Mouse (Mus musculus) CD8-positive naive resting alpha-beta T cell, adult 2 months (primary cell): ENCODE measurements at regions not wholly inside any gene's neighbourhood (a gene's known extent, or its start where the extent isn't known, plus 50 kb on each side); places are given as distances from the start of the nearest gene placed in this dataset.

Source experiments
- DNase-seq, 2 experiments: peaks; one replicate each; pipeline ENCODE4 v3.0.0; 2022; ENCODE audit warnings: low read depth in 2 of 2, low spot score in 2 of 2

DNA sequence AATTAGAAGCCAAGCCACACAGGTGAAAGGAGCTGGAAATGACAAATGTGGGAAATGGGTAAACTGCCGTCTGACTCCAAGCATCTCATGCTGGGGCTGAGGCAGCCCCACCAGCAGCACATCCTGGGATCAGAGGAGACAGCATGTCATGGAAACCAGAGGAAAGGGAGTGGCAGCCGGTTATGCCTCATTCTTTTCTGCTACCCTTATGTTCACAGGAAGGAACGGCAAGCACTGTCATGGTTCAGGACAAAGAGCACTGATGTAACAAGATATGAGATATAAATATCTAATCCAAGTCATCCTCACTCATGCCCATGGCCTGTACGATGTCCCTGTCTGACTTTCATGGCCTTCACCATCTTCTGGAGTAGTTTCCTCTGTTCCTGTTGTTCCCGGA lies 125.2 kb upstream of the Tnfaip3 start:
- no peak for DNase-seq

DNA sequence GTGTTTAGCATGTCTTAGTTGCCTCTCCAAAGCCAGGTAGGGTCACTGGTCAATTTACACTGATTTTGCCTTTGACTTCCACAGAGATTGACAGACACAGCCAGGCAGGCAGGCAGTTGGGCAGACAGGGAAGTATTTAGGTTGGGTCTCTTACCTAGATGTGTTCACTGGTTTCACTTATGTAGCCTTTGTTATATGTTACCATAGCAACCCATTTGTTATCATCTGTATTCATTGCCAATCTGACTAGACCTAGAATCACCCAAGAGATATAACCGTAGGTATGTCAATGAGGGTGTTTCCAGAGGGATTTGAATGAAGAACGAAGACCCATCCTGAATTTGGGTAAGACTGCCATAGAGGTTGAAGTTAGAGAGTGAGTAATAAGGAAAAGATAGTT lies 123.8 kb upstream of the Tnfaip3 start:
- no peak for DNase-seq

DNA sequence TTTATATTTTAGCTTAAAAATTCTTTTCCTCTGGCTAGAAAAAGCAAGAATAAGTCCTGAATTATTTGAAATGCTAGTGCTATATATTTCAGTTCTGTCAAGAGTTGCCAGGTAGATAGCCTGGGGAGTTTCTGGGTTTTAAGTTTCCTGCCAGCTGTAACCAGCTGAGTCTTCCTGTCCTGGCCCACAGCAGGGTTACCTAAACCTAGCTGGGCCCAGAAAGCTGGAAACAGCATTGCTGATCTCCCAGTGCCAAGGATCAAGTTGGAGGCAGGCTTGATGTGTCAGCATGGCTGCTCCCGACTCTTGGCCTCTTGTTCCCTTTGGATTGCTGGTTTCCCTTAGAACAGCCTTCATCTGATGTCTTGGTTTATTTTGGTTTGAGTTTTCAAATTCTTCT lies 122.8 kb upstream of the Tnfaip3 start:
- DNase-seq, result no peak

DNA sequence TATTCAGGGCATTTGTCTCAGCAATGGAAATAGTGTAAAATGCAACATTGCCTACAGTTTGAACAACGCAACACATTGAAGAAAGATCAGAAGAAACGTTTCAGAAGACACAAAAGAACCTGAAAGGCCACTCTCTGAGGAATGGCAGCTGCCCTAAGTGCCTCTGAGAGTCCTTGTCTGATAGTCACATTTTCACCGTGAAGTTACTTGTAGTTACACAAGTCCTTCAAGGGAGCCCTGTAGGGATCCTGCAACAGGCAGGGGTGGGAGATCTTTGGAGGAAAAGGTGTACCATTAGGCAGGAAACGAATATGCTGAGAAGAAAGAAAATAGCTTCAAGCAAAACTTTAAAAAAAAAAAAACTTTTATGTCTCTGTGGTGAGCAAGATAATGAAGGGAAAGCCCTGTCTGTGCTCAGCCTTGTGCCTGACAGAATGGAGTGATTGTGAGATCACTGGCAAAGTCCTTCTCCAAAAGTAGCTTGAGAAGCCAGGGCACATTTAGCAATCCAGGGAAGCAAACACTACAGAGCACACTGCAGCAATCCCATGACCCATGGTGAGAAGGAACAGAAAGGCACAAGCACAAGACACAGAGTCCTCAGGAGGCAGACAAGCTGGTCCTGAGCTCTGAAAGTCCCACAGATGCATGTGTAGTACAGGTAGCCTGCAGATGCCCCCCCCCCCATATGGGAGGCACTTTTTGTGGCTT lies 112.3 kb upstream of the Tnfaip3 start:
- DNase-seq, result peak in 1 of 2 experiments; percentile 21

DNA sequence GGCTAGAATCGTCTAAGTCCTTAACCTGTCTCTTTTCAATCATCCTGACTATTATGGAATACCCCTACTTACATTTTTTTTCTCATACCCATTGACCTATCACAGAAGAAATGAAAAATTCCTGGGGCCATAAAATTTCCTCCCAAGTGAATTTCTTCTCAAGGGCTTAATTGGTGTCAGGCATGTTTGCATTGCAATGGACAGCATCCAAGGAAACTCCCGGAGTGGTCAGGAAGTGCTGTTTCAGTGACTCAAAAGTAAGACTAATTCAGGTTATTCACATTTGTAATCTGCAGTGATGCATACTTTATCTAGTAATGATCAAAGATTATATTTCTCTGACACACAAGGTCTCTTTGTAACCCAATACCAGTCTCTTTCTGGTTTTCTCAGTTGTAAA lies 111.5 kb upstream of the Tnfaip3 start:
- no peak for DNase-seq

DNA sequence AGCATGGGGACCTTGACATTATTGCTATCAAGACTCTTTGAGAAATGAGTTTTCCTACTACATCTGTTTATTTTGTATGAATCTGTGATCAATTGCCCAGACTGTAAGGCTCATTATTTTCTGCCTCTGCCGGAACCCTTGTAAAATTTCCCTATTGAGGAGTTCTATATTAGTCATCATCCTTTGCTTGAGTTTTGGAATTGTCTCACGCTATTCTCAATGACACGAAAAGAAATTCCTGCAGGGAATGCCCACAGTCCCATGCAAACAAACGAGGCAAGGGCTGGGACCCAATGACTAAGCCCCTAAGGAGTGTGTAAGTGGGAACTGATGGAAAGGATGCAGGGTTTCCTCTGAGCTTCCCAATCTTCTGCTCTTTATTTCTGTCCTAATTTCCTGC lies 111.0 kb upstream of the Tnfaip3 start:
- DNase-seq, result no peak

DNA sequence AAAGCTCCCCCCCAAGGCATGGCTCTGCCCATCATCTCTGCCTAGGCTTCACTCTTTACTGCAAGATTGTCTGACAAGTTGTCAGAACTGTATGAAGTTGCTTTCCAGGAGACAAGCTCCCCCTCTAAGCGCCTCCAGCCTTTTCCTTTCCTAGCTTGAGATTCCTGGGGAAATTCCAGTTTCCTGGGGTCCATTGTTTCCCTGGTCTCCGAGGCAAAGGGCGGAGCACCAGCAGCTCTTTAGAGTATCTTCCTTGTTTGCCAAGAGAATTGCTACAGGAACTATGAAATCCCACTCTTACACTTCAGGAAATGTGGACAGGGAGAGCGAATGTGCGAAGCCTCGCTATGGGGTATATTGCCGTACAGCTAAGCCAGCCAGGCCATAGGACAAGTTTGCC lies 108.2 kb upstream of the Tnfaip3 start:
- no peak for DNase-seq

DNA sequence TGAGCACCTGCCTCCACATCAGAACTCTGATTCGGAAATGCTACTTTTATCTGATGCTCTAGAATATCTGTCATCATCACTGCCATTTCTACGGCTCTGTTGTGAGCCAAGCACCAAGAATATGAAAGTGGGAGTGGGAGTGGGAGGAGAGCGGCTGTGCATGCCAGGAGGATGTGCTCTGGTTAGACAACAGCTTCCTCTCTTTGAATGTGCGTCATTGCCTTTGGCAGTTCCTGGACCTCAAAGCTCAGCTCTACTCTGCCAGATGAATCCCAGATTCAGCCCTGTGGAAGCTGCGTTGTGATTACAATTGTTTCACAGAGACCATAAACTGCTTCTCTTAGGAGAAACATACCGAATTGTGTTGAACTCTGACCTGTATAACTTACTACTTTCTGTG lies 106.8 kb upstream of the Tnfaip3 start:
- DNase-seq, result peak in 1 of 2 experiments; percentile 42

DNA sequence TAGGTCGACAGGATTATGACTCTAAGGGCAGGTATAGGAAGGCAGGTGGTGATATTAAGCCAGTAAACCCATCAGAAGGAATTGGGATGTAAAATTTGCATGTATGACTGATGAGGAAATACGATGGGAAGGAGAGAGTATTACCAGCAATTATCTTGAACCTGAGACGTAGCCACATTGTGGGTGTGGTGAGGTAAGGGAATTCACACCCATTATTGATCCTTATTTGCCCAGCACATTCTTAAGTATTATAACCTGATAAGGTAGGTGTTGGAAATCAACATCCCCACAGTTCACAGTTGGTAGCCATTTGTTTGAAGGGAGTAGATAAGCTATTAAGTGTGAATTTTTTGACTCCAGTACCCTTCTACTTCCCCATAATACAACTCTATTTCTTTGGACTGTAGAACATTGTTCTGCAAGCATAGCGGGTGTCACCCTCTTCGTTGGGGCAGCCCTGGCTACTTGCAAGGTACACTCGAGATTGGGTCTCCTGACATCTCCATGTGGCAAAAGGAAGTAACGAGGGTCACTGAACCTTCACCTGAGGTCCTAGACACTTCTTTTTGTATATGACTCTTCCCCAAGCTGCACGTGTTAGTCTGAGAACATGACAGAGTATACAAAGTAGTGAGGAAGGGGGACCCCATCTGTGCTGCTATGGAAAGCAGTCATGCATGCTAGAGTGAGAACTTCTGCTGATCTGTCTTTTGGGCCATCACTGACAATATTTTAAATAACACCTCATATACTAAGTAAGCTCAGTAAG lies 104.0 kb upstream of the Tnfaip3 start:
- DNase-seq, result no peak

DNA sequence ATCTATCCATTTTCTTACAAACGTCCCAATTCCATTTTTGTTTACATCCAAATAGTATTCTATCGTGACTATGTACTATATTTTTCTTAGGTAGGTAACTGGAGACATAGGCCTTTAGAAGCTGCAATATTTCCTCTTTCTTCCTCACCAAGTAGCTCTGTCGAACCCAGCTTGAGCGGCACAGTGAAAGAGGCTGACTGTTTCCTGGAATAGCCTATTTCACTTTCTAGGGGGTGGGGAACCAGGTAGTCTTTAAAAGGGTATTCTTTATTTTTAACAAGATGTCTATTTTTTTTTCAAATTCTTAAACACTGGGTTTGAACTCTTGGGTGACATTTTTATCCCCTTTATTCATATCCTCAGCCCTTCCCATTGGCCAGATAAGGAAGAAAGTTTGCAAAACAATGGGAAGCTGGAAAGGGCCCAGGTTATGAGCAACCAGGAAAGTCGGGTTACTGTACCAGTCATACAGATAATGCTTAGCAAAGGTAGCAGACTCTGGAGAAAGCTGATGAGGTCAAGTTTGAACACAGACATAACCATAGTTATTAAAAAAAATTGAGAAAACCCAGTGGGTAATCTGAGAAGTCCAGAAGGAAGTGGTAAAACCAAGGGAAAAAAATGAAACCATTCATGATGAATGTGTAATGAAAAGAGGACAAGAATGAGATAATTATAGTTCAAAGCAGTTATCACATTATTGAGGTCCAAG lies 103.3 kb upstream of the Tnfaip3 start:
- DNase-seq, result no peak

DNA sequence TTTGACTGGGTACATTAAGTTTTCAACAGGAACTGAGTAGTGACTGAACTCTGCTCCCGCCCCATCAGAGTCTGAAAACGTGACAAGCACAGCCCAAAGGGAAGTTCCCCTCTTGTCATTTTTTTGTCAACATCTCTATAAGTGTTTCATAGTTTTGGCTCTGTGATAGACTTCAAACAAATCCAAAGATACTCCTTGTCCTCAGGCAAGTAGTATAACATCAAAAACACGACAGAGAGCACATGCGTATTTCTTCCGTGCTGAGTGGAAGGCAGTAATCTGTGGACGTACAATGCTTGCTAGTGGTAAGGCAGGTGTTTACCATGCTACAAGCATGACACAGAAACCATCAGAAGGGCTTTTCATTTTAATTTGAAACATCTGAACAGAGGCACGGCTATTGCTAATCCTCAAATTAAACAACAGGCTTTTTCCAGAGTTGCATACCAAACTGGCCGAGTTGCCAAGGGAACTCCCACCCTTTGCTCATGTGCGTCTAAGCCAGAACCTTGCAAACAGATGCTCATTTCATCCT lies 101.7 kb upstream of the Tnfaip3 start:
- peak; percentile 41 to 42 for DNase-seq

DNA sequence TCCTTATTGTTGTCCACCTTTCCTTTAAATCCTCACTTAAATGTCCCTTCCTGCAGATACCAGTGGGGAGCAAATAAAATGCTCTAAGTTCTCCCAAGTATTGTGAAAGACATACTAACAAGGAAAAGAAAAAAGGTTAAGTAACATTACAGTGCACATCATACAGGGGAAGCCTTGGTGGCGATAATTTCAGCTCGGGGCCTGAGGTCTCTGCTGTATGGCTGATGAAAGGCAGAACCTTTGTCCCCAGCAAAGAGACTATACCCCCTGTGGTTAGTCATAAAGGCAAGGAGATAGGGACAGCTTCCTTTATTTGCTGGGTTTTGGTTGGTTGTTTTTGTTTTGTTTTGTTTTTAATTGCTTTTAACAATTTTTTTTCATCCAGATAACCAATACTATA lies 97.0 kb upstream of the Tnfaip3 start:
- DNase-seq, result no peak

DNA sequence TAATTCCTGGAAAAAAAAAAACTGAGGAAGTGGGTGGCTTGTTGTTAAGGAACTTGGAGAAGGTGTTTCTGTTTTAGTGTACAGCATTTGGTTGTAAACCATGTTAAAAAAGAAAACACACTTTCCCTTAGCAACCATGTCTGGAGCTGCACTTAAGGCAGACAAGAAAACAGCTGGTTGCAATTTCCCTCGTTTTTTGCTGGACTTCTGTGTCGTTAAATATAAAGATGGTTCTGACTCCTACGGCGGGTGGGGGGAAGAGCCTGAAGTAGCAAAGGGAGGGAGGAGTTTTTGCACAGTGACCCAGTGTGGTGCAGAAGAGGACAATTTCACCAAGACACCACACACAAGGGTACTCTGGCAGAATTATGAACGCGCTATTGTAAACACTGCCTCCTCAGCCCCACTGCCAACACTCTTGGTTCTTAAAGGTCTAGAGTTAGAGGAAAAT lies 89.8 kb upstream of the Tnfaip3 start:
- DNase-seq, result no peak

DNA sequence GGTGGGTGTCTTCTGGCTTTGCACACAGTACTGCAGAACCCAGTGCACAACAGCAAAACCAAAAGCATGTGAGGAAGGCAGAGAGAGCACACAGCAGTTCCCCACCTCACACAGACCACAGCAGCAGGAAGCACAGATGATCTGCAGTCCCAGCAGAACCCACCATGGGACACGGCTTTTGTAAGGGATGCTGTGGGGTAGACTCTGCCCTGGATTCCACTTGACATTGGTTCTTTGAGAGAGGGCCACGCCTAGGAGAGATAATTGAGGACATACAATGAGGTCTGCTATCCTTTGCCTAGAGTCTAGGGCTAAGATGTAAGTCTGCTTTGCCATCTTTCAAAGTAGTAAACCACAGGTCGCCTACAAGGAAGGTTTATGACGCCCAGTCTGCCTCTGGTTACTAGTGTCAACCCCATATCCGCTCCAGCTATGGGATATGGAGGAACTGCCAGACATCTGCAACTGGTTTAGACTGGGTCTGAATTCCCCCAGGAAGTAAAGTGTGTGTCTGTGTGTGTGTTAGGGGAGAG lies 89.3 kb upstream of the Tnfaip3 start:
- DNase-seq, result peak; percentile 83 to 84

DNA sequence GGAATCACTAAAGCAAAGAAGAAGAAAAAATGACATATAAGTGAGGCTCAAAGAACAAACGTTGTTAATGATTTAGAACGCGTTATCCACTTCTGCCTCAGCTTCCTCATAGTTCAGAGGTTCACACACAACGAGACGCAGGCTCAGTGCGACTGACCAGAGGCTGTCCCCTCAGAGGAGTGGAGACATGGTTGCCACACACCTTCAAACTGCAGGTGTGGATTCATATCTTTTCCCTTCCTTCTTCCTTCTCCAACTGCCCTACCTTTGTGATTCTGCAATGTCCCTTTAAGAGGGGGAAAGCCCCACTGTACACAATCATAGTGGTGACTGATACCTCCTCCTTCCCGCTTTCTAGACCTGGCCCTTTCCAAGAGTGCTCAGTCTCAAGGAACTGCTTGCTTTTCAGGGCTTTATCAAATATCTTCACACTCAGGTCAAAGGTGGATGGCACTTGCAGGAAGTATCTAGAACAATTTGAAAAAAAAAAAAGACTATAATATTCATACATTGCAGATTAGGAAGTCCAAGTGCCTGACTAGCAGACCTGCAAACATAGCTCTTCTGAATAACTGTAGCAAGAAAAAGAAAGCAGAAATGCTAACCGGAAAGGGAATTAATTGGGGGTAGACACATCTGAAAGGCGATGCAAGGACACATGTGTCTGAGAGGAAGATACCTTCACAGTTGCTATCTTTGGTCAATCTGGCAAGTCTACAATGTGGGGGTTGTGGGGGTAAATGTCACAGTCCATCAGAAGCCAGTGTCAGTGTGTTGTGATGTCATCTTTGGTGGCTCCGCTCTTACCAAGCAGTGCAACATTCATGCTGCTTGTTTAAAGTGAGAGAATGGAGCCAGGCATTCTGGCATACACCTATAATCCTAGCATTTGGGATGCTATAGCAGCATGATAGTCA lies 84.2 kb upstream of the Tnfaip3 start:
- DNase-seq, result no peak

DNA sequence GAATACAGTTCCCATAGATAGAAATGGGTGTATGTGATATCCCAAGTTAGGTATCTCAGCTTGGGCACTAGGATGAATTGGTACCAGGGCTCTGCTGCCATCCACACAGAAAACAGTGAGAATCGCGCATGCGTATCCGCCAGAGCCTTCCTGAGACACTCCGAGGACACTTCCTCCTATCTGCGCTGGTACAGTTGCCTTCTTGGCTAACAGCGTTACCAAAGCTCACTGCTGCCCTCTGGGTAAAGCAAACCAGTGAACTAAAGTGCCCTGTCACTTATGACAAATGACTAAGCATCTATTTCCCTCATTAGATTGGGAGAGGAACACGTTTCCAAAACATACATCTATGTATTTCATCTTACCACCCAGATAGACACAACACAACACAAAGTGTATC lies 78.8 kb upstream of the Tnfaip3 start:
- peak; percentile 71 to 81 for DNase-seq

DNA sequence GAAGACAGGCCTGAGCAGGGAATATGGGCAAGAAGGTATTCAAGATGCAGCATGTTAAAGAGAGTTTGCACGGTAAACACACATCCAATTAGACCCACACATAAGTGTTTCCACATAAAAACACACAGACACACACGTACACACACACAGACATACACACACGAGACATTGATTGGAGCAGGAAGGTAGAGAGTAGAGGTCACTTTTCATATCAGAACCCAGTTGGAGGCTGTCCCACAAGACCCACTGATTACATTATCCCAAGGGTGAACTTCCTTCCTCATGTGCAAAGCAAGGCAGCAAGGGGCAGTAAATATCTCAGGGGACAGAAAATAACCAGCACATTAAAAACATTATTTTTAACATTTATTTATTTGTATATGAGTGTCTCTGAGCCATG lies 78.2 kb upstream of the Tnfaip3 start:
- no peak for DNase-seq

DNA sequence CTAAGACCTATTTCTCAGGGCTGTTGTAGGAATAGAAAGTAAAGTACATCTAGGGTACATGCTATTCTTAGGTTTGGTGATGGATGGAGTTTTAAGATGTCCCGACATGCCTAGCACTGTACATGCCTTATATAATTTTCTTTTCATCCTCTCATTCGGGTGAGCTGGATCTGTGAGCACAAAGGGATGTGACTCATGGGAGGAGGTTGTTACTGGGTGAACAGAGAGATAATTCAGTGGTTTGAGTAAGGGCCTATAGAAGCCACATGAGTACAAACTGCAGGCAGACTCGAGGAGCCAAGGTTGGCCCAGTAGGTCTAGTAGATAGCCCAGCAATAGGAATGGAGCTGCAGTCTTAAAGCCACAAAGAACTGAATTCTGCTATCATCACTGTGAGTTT lies 76.5 kb upstream of the Tnfaip3 start:
- DNase-seq, result no peak

DNA sequence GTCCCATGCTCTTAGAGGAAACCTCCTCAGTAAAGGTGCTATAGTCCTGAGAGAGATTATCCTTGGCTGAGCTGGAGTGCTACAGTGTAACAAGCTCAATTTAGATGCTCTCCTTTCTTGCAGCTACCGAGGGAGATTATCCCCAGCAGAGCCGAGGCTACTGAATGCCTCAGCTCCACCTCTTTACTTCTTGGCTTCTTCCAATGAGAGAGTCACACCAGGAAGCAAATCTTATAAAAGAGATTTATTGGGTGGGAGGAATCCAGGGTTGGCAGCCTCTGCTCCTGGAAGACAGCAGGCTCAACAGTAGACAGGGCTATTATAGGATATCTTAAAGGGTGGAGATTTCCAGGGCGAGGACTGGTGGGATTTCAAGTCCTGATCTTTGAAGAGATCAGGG lies 75.7 kb upstream of the Tnfaip3 start:
- DNase-seq, result no peak

DNA sequence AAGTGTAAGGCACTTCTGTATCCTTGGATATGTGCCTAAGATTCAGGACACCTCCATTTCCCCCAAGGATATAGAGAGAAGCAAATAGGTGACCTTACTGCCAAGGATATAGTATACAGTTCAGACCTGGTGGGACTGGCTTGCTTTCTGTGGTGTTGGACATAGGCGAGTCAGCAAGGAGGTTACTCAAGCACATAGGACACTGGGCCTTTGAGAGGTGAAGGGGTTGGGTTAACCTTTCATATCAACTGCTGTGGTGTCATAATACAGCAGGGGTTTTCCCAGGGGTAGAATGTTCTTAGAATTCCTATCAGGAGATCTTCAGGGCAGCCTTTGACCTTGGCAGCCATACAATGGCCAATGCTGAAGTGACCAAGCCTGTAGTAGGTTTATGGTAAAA lies 71.5 kb upstream of the Tnfaip3 start:
- no peak for DNase-seq

DNA sequence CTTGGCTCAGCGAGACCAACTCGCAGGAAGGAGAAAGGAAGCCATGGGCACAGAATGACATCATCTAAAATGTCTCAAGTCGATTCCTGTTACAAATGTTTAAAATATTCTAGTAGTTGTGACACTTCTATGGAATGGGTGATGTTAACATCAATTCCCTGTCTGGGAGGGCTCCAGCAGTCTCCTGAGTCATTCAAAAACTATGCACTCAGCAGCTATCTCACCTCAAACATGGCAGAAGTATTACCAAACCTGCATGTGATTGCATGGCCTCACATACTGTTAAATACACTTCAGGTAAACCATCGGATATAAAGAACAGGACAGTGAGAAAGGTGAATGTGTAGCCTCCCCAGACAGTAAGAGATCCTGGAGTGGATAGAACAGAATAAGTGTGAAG lies 66.7 kb upstream of the Tnfaip3 start:
- DNase-seq, result no peak
